Mouse (Mus musculus) megakaryocyte, adult 5-6 weeks (primary cell): ENCODE results near the gene Cox7a2l. TPM values are rescaled to one million over a fixed set of nuclear protein-coding genes. Genes with fewer than 3 reads are reported as not detected.

Experiments used
- ATAC-seq: 2 replicates; pipeline ENCODE4 v1.8.0; 2016; ENCODE audit warnings: mild to moderate bottlenecking, inconsistent platforms; ENCODE audit not compliant: poor library complexity, severe bottlenecking
- total RNA-seq, 2 experiments: library from RNA; stranded (forward) in 1 of 2; stranded (reverse) in 1 of 2; fragments of 153-499, 151-499 nt in 1 of 2; fragments of 221-1000, 200-1000 nt in 1 of 2; gene quantifications; 2 replicates each; pipeline versions ENCODE4 v1.2.3 to v1.2.4; 2015 to 2017

Gene Cox7a2l
- total RNA-seq (2015) = 266 and 313 TPM in 2 replicates
- total RNA-seq (2017) = 182 and 228 TPM in 2 replicates

- ATAC-seq = no peak
Observed at GRCm38 (mm10) chr17:83517280-83518015, at the start of gene Cox7a2l. Cox7a2l (minus strand) TSS chr17:83517330.

GRCm38 (mm10) chr17:83565506-83565905 lies 48.4 kb upstream of the Cox7a2l start:
- ATAC-seq = no peak

GRCm38 (mm10) chr17:83564119-83564820 lies 47.1 kb upstream of the Cox7a2l start:
- ATAC-seq = no peak

- peak; percentile 67; the same call in 1 of the 2 replicates for ATAC-seq
Observed at GRCm38 (mm10) chr17:83563703-83564111, 46.6 kb upstream of the Cox7a2l start.

- no peak for ATAC-seq
Observed at GRCm38 (mm10) chr17:83562153-83563010, 45.3 kb upstream of the Cox7a2l start.

- no peak for ATAC-seq
Observed at GRCm38 (mm10) chr17:83559081-83559480, 42.0 kb upstream of the Cox7a2l start.

GRCm38 (mm10) chr17:83555836-83556235 lies 38.7 kb upstream of the Cox7a2l start:
- ATAC-seq = peak; percentile 52

GRCm38 (mm10) chr17:83554997-83555396 lies 37.9 kb upstream of the Cox7a2l start:
- no peak for ATAC-seq

GRCm38 (mm10) chr17:83548501-83549233 lies 31.5 kb upstream of the Cox7a2l start:
- ATAC-seq = peak; percentile 71

GRCm38 (mm10) chr17:83547145-83547544 lies 30.0 kb upstream of the Cox7a2l start:
- ATAC-seq = no peak

GRCm38 (mm10) chr17:83545756-83546742 lies 28.9 kb upstream of the Cox7a2l start:
- no peak for ATAC-seq

GRCm38 (mm10) chr17:83545259-83545658 lies 28.1 kb upstream of the Cox7a2l start:
- ATAC-seq = no peak

GRCm38 (mm10) chr17:83542424-83542823 lies 25.3 kb upstream of the Cox7a2l start:
- no peak for ATAC-seq

GRCm38 (mm10) chr17:83539262-83540037 lies 22.3 kb upstream of the Cox7a2l start:
- no peak for ATAC-seq

GRCm38 (mm10) chr17:83538694-83539093 lies 21.6 kb upstream of the Cox7a2l start:
- ATAC-seq = no peak

GRCm38 (mm10) chr17:83538141-83538540 lies 21.0 kb upstream of the Cox7a2l start:
- no peak for ATAC-seq

- no peak for ATAC-seq
Observed at GRCm38 (mm10) chr17:83533150-83533549, 16.0 kb upstream of the Cox7a2l start.

GRCm38 (mm10) chr17:83527651-83528381 lies 10.7 kb upstream of the Cox7a2l start:
- peak; percentile 66 for ATAC-seq
